Mouse (Mus musculus) lung, adult 2 months (tissue): ENCODE data around the gene Ankrd33. TPM values are rescaled to one million over a fixed set of nuclear protein-coding genes. Genes with fewer than 3 reads are reported as not detected.

Source experiments
- DNase-seq: peaks from one replicate; pipeline ENCODE4 v3.0.0; 2022
- H3K4me1 ChIP-seq: fragments of 200-500 bp; 2 replicates; pipeline ENCODE4 v1.6.1; 2011; ENCODE audit warnings: low read length; ENCODE audit not compliant: control insufficient read depth, insufficient read depth
- H3K4me3 ChIP-seq: fragments of 200-500 bp; replicated peaks from 2 replicates; pipeline ENCODE3; 2011; ENCODE audit warnings: low read depth, mild to moderate bottlenecking, control low read depth, low read length; ENCODE audit errors: extremely low read depth
- CTCF ChIP-seq: fragments of 200-500 bp; IDR thresholded peaks from 2 replicates; pipeline ENCODE4 v1.5.1; 2011; ENCODE audit warnings: mild to moderate bottlenecking, low read length, control low read depth; ENCODE audit not compliant: insufficient read depth
- POLR2A ChIP-seq: fragments of 200-500 bp; IDR thresholded peaks from 2 replicates; pipeline ENCODE4 v1.6.1; 2011; ENCODE audit warnings: low read depth, mild to moderate bottlenecking, control low read depth, low read length, borderline replicate concordance; ENCODE audit errors: extremely low read depth
- WGBS: fragments of 180-500 bp; shearing (Covaris S2); methylation state at CpG from one replicate; pipeline ENCODE4 v1.1.7; 2018; 5-methylcytosine and 5-hydroxymethylcytosine counted together
- polyA plus RNA-seq: library from polyadenylated mRNA; depleted of rRNA; stranded (reverse); fragments of >200 nt; gene quantifications from 2 replicates; pipeline ENCODE4 v1.2.3, GENCODE M21; 2012

The Ankrd33 gene
- polyA plus RNA-seq, 1 experiment = 0.28 TPM

DNA sequence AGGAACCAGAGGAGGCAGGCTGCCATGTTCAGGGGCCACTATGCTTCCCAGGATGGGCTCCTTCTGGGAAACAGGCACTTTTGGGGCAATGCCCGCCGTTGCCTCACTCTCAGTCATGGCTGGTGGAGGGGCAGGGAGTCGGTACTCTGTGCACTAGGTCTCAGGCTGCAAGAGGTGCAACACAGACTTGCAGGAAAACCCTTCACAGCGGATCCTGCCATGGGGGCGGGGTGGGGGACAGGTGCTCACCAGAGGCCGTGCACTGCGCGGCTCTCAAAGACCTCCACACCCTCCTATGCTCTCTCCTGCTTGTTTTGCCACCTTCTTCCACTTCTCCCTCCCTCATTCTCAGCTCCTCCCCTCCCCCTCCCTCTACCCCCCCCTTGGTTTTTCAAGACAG is 27.1 kb downstream of the Ankrd33 start:
- H3K4me1 ChIP-seq = peaks cover 22% of the 10 kb centered on the region
- 51% methylated on average over 8 of the region's 8 CpGs for WGBS
- no peak overlapping the region for H3K4me3 ChIP-seq
- no peak for DNase-seq
- no peak for TF ChIP-seq CTCF
- TF ChIP-seq POLR2A = 0 out of 2 replicates have a peak, but pooled peaks have one; percentile 12

DNA sequence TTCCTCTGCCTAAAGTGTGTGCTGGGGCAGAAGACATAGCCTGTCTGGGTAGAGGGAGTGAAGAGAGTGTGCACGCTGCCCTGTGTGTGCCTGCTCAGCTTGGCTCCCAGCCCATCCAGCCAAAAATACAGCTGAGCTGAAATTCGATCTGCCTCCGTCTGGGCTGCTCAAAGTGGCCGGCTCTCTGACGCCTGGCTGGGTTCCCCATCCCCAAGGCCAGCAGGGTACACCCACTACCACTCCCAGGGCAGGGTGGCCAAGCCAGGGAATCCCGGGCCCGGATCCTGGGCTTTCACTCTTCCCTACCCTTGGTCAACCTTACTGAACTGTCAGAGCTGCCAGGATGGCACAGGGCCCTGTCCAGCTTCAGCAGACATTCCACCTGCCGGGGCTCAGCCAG is 27.9 kb downstream of the Ankrd33 start:
- Histone ChIP-seq H3K4me1 (peaks cover 22% of the 10 kb centered on the region), H3K4me3 (no peak overlapping the region)
- TF ChIP-seq CTCF (no peak), POLR2A (no peak; the same call in 1 of the 2 replicates)
- DNase-seq = peak; percentile 32
- 28% methylated on average over 8 of the region's 8 CpGs for WGBS

DNA sequence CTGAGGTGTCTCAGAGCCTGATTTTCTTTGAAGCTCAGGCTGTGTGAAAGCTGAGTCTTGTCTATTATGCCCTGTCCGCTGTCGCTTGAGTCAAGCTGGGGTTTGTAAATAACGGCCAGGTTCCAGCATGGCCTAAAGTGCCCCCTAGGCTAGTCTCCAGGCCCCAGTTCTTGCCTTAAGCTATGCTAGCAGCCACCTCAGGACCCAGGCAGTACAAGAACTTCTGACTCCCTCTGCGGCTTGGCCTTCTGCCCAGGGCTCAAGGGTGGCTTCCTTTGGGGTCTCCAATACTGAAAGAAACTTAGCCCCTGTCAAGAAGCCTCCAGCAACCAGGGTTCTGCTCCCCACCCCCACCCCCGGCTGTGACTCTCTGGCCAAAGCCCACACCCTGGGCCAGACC is 28.6 kb downstream of the Ankrd33 start:
- no peak overlapping the region for H3K4me3 ChIP-seq
- 60% methylated on average over 5 of the region's 5 CpGs for WGBS
- peaks cover 22% of the 10 kb centered on the region for H3K4me1 ChIP-seq
- no peak for TF ChIP-seq CTCF
- TF ChIP-seq POLR2A = peak; percentile 38; the same call in 1 of the 2 replicates
- DNase-seq = no peak

DNA sequence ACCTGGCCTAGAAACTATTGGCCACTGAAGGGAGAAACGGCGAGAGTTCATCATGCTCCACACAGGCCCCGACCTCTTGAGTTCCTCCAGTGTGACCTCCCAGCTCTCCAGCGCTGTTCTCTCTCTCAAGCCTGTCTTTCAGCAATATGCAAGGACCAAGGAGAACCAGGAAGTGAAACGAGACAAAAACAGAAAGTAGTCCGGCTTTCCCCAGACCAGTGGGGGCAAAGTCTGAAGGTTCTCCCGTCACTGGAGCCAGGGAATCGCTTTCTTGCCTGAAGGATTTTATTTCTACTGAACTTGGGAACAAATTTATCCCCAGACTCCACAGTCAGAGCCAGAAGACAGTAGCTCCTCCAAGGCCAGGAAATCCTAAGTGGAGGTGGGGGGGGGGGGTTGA is 29.2 kb downstream of the Ankrd33 start:
- DNase-seq = peak; percentile 33
- TF ChIP-seq POLR2A = no peak
- Histone ChIP-seq H3K4me1 (peaks cover 22% of the 10 kb centered on the region), H3K4me3 (no peak overlapping the region)
- WGBS = 33% methylated on average over 8 of the region's 8 CpGs

DNA sequence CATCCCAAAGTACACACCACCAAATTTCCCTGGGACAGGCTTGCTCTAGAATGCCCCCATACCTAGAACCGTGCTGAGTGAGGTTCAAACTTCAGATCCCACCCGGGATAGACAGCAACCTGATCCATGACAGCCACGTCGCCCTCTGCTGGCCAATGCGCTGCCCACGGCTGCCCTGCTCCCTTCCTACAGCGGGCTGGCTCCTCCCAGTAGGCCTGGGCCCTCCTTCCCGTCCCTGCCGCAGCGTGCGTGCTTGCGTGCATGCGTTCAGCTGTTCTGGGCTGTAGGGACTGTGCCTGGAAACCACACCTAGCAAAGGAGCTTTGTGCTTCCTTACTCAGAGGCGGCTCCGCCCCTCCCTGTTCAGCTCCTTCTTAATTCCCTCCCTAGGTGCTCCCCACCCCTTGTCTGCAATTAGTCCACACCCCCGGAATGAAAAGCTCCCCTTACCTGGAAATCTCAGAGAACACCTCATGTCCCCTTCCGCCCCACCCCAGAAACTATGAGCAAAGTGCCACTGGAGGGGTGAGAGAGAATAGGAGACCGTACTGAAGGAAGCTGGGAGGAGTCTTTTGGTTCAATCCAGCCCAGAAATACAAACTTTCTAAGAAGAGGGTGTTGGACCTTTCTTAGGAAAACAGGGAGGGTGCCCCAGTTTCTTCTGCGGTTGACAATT is 30.0 kb downstream of the Ankrd33 start:
- Histone ChIP-seq H3K4me3 (peak overlapping the region; percentile 12), H3K4me1 (peaks cover 22% of the 10 kb centered on the region)
- TF ChIP-seq CTCF (peak; percentile 89), POLR2A (peak; percentile 98; the same call in 1 of the 2 replicates)
- peak; percentile 97 for DNase-seq
- 3% methylated on average over 19 of the region's 19 CpGs for WGBS

DNA sequence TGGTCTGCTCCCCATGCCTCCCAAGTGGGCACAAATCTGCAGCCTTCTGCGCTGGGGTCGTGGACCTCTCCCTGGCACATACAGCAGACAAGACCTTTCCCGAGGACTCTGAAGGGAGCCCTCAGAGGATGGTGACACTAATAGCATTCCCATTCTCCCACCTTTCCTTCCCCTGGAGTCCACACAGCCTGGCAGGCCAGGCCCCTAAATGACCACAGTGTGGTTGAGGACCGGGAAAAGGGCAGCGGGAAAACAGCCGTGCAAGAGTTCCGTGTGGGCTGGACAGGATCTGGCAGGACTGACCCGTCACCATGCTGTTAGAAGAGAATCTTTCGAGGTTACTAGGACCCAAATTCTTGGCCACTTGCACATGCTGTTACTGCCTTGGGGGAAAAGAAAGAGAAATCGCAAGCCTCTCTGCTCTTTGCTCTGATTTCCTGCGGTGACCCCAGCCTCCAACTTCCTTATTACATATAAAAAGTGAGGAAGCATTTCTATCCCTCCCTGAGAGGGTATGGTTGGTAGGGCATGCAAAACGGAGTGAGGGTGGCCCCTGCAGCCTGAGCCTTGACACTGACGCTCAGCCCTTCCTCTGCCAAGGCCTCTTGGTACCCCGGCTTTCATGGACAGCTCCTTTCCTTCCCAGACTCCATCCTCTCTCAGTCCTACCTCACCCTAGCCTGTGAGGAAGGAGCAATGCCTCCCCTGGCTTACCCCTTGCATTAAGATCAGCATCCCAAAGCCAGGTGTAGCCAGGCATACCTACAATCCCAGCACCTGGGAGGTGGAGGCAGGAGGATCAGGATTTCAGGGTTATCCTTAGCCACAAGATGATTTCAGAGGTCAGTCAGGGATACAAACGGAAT is 30.8 kb downstream of the Ankrd33 start:
- WGBS = 25% methylated on average over 15 of the region's 15 CpGs
- H3K4me3 ChIP-seq = no peak overlapping the region
- peaks cover 16% of the 10 kb centered on the region for H3K4me1 ChIP-seq
- TF ChIP-seq CTCF (no peak; the same call in 1 of the 2 replicates), POLR2A (no peak)
- peak; percentile 40 for DNase-seq

DNA sequence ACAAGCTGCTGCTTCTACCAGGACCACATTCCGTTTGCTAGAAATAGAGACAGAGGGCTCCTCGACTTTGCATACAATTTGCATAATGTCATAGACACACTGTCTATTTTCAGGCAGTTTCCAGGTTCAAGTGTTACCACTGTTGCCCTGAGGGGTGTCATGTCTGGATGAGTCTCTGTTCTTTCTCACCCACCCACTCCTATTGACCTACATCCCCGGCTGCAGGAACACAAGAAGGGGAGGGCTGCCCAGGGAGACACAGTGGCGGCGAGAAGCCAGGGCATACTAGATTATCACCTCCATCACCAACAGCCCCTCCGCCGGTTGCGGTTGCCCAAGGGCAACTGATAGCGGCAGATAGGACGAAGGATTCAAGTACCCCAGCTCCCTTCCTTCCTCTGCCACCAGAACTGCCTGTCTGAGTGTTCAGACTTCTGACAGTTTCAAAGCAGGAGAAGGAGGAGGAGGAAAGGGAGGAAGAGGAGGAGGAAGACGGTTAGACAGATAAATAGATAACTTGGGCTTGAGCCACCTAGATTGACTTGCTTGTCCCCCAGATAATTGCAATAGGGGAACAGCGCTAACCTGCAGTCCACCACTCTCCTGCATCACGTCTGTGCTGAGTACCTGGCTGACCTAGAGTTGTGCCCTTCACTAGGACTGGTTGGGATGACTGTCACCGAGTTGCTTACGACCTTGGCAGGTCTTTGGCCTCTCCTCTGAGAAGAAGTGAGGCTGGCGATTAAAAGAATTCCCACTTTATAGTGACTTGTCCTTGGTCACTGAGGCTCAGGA is 31.8 kb downstream of the Ankrd33 start:
- no peak for DNase-seq
- H3K4me3 ChIP-seq = no peak overlapping the region
- TF ChIP-seq CTCF (no peak), POLR2A (no peak)
- H3K4me1 ChIP-seq = peaks cover 15% of the 10 kb centered on the region
- 33% methylated on average over 16 of the region's 16 CpGs for WGBS

DNA sequence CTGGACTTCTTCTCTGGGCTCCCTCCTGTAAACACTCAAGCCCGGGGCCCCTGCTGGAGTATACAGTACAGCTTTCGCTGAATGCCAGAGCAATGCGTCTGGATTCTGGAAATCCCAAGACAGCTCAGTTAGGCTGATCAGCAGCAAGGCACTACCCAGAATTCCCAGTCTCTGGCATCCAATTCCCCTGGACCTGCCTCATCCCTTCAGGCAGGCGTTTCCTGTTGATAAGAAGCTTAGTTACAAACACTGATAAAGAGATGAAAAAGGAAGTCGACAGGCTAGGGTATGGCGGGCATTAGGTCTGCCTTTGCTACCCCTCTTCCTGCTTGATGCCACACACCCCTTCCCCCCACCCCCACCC is 32.3 kb downstream of the Ankrd33 start:
- Histone ChIP-seq H3K4me3 (no peak overlapping the region), H3K4me1 (peaks cover 13% of the 10 kb centered on the region)
- 14% methylated on average over 6 of the region's 6 CpGs for WGBS
- TF ChIP-seq CTCF = no peak
- TF ChIP-seq POLR2A = 0 out of 2 replicates have a peak, but pooled peaks have one; percentile 19
- DNase-seq = peak; percentile 35

DNA sequence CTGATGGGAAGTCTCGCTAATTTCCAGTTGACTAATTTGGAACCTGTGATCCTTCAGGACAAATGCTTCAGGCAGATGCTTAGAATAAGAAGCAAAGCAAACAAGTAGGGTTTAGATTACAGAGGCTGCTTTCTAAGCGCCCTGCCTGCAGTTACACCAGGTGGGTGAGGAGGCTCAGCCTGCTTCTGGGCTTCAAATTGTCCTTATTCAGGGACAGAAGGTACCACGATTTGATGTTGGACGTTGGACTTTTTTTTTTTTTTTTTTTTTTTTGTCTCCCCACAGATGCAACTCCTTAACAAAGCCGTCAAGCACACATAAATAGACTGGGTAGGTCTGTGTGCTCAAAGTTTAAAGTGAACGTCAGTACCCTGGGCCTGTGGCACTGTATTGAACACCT is 33.0 kb downstream of the Ankrd33 start:
- no peak for DNase-seq
- Histone ChIP-seq H3K4me3 (no peak overlapping the region), H3K4me1 (peaks cover 10% of the 10 kb centered on the region)
- TF ChIP-seq CTCF (no peak), POLR2A (no peak)
- WGBS = 53% methylated on average over 6 of the region's 6 CpGs
